Mouse (Mus musculus) embryo, embryonic 11.5 days (tissue): ENCODE results near the gene Capn1.

ENCODE experiments used
- DNase-seq: peaks from one replicate; pipeline ENCODE4 v3.0.0-alpha.2; 2012; ENCODE audit warnings: low read depth, low spot score

The Capn1 gene

DNA sequence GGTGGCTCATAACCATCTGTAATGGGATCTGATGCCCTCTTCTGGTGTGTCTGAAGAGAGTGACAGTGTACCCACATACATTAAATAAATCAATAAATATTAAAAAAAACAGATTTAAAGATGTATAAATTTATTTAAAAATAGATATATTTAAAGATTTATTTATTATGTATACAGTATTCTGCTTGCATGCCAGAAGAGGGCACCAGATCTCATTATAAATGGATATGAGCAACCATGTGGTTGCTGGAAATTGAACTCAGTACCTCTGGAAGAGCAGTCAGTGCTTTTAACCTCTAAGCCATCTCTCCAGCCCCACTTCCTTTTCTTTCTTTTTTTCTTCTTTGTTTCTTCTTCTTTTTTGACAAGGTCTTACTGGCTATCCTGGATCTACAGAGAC lies 24.3 kb upstream of the Capn1 start:
- no peak for DNase-seq

DNA sequence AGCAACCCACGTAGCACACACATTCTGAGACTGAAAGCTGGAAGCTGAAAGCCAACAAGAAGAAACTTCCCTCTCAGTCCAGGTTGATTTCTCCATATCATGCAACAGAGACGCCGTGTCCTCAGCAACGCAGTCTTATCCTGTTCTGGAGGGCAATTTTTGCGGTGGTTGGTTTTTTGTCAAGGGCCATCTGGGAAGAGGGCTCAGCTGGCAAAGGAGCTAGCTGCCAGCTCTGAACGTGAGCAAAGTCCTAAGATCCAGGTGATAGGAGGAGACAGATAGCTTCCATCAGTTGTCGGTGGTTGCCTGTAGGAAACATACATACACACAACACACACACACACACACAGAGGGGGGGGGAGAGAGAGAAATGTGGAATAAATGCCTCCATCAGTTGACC lies 22.6 kb upstream of the Capn1 start:
- no peak for DNase-seq

DNA sequence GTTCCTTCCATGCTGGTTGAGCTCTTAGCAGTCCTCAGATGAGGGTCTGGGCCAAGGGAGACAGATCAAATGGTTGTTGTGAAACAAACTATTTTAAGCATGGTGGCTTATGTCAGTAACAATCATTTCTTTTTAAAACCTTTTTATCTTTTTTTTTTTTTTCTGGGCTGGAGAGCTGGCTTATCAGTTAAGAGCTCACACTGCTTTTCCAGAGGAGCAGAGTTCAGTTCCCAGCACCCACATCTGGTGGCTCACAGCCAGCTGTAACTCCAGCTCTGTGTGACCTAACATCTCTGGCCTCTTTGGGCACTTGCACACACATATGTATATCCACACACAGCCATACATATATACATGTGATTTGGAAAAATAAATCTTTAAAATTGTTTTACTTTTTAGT lies 22.0 kb upstream of the Capn1 start:
- DNase-seq: no peak

DNA sequence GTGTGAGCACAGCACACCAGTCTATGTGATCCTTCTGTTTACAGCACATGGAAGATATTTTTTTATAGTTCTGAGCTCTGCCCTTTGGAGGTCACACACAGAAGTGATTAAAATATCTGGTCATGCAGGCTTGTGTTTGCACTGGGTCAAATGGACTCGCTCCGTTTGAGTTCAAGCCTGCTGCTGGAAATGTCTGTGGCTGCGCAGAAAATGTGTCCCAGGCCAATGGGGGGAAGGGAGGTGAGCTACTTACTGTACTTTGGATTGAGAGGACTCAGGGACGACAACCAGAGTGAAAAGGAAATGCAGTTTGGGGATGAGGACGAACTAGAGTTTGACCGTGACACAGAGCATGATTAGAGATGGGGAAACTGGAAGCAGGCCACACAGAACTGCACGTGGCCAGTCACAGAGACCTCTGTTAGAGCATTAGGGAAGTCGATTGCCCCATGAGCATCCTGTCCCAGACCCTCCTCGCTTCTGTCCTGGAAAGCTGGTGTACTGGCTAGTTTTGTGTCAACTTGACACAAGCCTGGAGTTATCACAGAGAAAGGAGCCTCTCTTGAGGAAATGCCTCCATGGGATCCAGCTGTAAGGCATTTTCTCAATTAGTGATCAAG lies 20.4 kb upstream of the Capn1 start:
- no peak for DNase-seq

DNA sequence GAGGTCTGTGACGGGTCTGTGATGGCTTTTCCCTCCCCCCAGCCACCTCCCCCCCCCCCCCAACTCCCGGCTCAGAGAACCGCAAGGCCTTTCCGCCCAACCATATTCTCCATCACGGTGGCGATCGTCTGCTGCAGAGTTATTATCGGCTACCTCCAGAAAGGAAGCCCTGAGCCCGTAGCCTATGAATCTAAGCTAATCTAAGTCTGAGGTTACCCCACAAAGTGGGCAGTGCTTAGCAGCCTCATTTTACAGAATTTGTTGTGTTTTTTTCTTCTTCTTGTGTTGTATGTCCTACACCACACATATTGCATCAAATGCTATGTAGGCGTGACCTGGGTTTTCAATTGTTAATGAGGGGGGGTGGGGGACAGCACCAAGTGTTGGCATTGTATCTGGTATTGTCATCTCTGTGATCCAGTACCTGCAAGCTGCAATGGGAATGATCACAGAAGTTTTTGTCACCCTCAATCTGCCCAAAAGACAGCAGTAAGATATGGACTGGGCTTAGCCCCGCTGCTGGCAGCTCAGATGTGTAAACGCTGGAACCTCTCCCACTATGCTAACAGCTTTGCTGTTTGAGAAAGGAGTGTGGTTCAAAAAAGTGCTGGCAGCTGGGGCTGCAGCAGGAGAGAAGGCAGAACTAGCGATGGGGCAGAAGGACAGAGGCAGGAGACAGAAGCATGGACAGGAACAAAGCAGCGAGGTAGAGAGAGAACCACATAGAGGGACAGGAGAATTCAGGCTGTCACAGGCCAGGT lies 15.0 kb upstream of the Capn1 start:
- DNase-seq: no peak

DNA sequence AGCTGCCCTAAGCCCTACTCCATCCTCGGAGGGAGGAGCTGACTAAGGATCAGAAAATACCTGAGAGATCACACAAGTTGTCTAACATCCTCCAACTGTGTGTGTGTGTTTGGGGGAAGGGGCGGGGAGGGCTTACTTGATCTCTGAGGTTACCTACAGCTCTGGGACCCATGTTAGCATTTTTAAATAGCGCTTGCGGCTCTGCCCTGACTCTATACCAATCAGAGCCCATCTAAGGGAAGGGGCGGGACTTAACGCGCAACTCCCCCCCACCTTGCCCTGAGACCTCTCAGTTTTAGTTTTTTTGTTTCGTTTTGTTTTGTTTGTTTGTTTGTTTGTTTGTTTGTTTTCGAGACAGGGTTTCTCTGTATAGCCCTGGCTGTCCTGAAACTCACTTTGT lies 13.7 kb upstream of the Capn1 start:
- no peak for DNase-seq

DNA sequence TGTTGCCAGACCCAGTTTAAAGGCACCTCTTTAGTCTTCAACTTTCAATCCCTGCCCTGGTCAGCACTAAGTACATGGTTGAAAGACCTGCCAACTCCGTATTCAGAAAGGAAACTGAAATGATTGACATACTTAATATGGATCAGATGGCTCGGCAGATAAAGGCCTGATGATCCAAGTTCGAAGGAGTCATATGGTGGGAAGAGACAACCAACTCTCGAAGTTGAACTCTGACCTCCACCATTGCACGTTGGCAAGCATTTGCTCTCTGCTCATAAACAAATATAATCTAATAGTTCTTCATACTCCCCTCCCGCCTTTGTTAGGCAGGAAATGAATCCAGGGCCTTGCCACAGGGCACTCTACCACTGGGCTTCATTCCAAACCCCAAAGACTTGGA lies 13.3 kb upstream of the Capn1 start:
- DNase-seq: no peak

DNA sequence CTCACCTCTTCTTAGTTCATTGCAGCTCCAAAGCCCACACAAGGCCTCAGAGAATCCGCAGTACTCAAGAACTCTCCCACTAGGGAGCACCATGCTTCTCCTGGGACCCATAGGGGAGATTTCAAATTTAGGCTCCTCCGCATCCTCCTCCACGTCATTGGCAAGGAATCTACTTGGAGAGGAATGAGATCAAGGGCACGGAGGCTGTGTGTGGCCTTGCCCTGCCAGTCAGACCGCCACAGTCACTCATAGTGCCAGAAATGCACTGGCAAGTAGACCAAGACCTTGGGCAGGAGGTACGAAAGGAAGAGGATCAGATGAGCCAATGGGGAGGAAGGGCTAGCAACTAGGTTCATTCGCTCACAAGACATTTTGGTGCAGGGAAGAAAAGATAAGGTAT lies 8.2 kb upstream of the Capn1 start:
- DNase-seq: no peak

DNA sequence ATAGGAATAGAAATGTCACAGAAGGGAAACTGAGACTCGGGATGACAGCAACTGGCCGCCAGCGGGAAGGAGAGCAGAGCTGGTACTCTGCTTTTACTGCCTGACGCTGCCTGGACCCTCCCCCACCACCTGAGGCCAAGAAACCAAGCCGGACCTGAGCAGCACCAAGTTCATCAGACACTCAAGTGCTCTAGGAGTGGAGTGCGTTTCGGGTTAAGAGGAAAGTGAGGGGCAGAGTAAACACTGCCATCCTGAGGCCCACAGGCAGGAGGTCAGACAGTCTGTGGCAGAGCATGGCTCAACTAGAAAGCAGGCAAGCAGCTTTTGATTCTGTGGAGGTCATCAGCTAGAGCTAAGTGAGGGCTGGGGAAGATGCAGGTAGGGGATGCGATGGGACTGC lies 7.4 kb upstream of the Capn1 start:
- DNase-seq: no peak

DNA sequence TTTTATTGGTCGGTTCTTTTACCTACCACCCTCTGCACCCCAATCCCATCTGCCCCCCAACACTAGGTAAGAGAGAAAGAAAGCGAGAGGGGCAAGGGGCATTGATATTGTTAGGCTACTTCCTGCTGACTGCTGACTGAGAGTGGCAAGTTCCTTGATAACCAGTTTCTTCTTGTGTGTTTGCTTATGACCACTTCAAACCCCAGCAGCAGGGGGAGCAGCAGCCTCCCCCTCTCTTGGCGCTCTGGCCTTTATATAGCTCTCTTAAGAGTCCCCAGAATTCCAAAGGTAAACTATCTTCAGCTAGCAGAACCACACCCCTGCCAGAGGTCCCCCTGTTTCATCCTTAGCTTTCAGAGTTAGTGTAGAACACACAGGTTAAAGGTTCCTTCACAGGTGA lies 4.6 kb upstream of the Capn1 start:
- DNase-seq: no peak

DNA sequence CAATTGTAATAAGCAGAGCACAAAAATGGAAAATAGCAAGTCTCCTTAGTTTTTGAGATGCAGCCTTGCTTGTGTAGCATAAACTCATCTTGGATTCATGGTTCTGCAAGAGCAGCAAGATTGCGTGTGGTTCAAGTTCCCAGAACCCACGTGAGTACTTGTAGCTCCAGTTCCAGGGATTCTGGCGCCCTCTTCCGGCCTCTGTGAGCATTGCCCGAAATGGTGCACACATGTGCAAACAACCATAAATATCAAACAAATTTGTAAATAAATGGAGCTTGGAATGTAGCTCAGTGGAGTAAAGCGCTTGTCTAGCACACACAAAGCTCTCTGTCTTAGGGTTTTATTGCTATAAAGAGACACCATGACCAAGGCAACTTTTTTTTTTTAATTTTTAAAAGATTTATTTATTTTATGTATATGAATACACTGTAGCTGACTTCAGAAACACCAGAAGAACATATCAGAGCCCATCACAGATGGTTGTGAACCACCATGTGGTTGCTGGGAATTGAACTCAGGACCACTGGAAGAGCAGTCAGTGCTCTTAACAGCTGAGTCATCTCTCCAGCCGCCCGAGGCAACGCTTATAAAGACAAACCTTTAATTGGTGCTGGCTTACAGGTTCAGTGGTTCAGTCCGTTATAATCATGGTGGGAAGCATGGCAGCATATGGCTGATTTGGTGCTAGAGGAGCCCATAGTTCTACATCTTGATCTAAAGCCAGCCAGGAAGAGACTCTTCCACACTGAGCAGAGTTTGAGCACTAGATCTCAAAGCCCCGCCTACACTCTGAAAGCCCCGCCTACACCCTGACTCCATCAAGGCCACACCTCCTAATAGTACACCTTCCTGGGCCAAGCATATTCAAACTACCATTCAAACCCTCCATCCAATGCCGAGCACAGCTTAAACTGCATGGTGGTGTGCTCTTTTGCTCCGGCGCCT lies 2.7 kb upstream of the Capn1 start:
- DNase-seq: peak; percentile 69

DNA sequence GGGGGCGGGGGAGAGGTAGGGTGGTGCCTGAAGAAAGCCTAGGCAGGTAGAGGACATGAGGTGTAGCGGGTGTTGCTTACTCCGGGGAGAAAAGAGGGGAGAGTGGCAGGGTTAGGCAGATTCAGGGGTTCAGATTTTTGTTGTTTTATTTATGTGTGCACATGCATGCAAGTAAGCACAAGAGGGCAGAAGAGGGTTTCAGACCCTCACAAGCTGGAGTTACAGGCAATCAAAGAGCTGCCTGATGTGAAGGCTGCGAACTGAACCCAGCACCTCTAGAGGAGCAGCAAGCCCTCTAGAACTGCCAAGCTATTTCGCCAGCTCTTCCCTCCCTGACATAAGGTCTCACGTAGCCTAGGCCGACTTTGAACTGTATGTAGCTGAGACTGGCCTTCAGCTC lies 835 bp upstream of the Capn1 start:
- no peak for DNase-seq

DNA sequence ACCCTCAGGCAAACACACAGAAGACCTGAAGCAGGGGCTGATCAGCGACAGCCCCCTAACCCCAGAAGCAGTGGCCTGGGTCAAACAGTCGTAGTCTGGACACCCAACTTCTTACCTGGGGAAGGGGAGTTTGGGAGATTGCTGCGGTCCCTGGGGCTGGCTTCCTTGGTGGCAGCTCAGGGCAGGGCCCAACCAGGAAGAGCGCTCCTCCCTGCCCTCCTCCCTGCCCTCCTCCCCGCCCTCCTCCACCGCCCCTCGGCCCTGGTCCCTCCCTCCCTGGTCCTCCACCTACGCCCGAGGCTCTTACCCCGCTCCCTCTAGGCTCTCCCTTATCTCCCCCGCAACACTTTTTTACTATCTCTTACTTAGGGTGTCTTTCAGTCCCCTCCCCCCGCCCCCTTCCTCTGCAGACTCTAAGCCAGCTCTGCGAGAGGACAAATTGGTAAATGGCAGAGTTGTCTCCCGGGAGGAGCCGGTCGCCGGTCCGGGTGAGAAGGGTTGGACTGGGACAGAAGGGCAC lies 646 bp downstream of the Capn1 start:
- DNase-seq: peak; percentile 44

DNA sequence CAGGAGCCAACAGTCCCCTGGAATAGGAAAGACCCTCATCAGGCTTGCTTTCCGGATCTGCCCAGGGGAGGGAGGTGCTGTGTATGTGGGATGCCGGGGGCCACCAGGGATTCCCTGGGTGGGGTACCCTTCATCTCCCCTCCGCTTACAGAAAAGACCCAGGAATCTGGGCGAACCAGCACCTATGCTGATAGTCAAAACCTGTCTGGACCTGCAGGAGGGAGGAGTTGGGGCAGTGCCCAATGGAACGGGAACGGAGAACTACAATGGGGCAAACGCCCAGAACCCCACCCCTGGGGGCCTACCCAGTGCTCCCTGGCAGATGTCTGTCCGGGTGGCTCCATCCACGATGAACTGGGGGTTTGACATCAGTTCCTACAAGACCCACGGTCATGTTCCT lies 2.0 kb downstream of the Capn1 start:
- DNase-seq: no peak

DNA sequence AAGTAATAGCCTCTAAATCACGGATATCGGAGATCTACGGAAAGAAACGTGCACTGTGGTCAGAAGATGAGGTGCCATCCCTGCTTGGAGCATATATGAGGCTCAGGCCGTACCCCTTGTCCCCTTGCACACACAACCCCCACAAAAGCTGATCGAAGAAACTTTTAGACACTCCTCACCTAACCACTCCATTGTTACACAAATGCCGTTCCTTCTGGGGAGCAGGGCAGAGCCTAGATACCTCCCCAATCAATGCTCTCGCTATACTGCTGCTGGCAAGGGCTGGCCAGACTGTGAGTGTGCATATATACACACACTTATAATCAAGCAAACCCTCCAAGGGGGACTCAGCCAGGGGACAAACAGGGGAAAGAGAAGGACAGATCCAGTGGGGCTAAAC lies 6.6 kb downstream of the Capn1 start:
- no peak for DNase-seq

DNA sequence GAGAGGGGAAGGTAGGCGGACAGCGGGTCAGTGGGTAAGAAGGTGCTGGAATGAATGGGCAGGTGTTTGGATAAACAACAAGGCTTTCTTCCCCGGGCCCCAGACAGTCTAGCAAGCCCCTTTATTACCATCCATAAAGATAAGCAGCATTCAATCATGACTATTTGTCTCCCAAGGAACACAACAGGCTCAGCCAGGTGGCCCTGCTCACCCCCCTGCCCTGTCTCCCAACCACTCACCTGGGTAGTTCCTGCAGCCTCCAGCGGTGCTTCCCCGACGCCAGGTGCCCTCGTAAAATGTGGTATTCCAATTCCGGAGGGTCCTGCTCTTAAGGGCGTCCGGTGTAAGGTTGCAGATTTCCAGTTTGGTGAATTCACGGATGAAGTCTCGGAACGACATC lies 8.7 kb downstream of the Capn1 start:
- no peak for DNase-seq

DNA sequence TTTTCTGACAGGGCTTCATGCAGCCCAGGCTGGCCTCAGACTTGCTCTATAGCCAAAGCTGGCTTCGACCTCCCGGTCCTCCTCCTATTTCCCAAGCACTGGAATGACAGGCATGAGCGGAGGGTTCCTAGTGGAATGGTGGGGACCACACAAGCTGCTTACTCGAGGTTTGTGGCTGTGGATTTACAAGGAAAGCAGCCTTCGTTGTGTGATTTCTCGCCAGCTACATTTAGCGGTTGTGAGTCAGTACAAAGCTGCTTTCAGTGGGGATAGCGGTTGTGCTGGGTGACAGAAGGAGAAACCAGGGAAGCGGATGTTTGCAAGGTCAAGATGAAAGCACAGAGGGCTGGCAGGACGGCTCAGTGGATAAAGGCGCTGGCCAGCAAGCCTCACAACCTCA lies 10.2 kb downstream of the Capn1 start:
- no peak for DNase-seq

DNA sequence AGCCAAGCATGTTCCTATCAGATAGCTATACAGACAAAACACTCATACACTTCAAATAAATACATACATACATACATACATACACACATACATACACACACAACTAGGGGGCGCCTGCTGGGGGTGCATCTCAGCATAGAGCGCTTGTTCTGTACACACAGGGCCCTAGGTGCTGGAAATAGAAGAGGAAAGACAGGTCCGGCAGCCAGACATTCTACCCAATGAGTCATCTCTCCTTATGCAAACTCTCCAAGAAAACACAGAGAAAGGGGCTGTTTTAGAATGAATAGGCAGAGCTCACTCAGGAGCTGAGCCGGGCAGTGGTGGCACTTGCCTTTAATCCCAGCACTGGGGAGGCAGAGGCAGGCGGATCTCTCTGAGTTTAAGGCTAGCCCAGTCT lies 15.7 kb downstream of the Capn1 start:
- DNase-seq: no peak

DNA sequence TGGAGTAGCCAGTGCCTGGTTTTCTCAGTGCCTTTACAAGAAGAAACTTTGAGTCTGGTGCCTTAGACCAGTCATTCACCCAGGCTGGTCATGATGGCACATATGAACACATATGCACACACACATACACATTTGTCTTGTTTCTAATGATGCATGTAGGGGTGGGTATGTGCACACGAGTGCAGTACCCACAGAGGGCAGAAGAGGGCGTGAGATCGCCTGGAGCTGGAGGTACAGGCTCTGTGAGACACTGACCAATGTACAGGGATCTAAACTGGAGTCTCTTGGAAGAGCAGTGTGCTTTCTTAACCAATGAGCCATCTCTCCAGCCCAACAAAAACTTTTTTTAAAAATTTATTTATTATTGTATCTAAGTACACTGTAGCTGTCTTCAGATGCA lies 17.5 kb downstream of the Capn1 start:
- no peak for DNase-seq

DNA sequence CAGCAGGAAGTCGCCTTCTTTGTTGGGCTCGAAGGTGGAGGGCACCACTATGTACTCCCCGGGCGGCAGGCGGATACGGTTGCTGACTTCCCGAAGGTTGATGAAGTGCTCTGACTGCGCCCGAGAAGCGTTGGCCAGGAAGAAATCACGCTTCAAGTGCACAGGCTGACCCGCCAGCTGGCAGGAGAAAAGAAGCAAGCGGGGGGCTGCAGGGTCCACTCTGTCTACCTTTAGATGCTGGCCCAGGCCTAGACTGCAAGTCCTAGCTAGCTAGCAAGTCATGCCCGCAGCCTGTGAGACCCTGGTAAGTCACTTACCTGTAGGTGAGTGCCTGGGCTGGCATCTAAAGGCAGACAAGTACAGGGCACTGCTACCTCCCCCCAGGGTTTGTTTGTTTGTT lies 21.0 kb downstream of the Capn1 start:
- no peak for DNase-seq

DNA sequence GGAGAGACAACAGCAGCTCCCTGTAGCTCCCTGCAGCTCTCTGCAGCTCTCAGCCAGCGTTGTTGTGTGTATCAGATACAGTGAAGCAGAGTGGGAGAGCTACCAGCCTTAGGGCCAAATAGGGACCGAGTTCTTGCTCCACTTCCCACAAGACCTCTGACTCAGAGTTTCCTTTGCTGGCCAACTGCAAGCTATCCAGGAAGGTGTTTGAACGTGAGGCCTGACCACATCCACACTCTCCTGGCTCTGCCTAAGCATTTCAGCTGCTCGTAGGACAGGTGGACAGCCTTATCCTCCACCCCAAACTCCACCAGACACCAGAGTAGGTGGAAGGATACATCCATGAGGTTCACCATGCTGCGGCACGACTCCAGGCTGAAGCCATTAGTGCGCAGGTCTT lies 23.7 kb downstream of the Capn1 start:
- no peak for DNase-seq

DNA sequence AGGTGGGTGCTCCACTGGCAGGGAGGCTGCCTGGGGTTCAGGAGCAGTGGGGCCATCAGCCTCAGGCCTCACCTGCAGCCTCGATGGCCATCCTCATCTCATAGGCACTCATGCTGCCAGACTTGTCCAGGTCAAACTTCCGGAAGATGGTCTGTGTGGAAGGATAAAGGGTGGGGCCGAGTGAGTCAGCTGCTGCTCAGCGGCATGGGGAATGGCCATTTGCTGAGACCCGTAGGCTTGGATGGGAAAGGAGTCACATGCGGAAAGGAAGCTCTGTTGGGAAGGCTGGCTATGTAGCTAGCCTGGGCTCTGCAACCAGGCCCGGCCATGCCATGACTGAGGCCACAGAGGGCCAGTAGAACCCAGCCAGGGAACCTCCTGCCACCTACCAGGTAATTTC lies 24.2 kb downstream of the Capn1 start:
- DNase-seq: no peak
